Mouse (Mus musculus) cerebellum, adult 2 months (tissue): ENCODE results near the gene Cers6.

ENCODE experiments used
- CTCF ChIP-seq: fragments of 200-500 bp; IDR thresholded peaks from 2 replicates; pipeline ENCODE4 v1.5.1; 2011; ENCODE audit warnings: low read depth, mild to moderate bottlenecking, control low read depth, low read length, moderate library complexity, borderline replicate concordance; ENCODE audit not compliant: insufficient read depth
- POLR2A ChIP-seq: fragments of 200-500 bp; IDR thresholded peaks from 2 replicates; pipeline ENCODE4 v1.6.1; 2011; ENCODE audit warnings: low read length, control low read depth, borderline replicate concordance; ENCODE audit not compliant: insufficient read depth

GRCm38 (mm10) chr2:69121681-69122080, 260.4 kb downstream of the Cers6 start:
- TF ChIP-seq POLR2A (no peak), CTCF (no peak)
